Mouse (Mus musculus) adrenal gland (tissue): ENCODE results near the gene Hist1h2bh.
"Not testable (repeated sequence)": the region's sequence is repeated elsewhere in the genome, so short reads cannot be mapped to it uniquely, and the experiment has no call there.

Experiments used
- intact Hi-C: fragments of 180-260 bp; cut with DNase I; formaldehyde crosslinking; loops from one replicate; pipeline ENCODE4 v1.15.1; 2025

Gene Hist1h2bh

GRCm38 (mm10) chr13:23552962-23553361 is 9.8 kb upstream of the Hist1h2bh start, which contains the start of gene Hist1h1d:
Gene Hist1h1d, plus strand, starts transcription at chr13:23553262.
- intact Hi-C loops: no loop called here

GRCm38 (mm10) chr13:23551931-23552914 is 9.0 kb upstream of the Hist1h2bh start:
- intact Hi-C loops: no loop called here

GRCm38 (mm10) chr13:23551146-23551834 is 8.1 kb upstream of the Hist1h2bh start, which contains the start of gene Hist1h4f:
Gene Hist1h4f, minus strand, starts transcription at chr13:23551648.
- intact Hi-C loops: not testable (repeated sequence)

- intact Hi-C loops: no loop called here
Observed at GRCm38 (mm10) chr13:23550761-23551145, 7.6 kb upstream of the Hist1h2bh start.

- intact Hi-C loops: no loop called here
Observed at GRCm38 (mm10) chr13:23546694-23547093, 3.5 kb upstream of the Hist1h2bh start.

- intact Hi-C loops: not testable (repeated sequence)
Observed at GRCm38 (mm10) chr13:23544787-23545120, 1.6 kb upstream of the Hist1h2bh start.

- intact Hi-C loops: no loop called here
Observed at GRCm38 (mm10) chr13:23543965-23544786, 984 bp upstream of the Hist1h2bh start, which contains the start of gene Hist1h3f. Gene Hist1h3f, plus strand, starts transcription at chr13:23544052.

- intact Hi-C loops: not testable (repeated sequence)
Observed at GRCm38 (mm10) chr13:23542225-23542980, 789 bp downstream of the Hist1h2bh start.

- intact Hi-C loops: no loop called here
Observed at GRCm38 (mm10) chr13:23541497-23541896, 1.7 kb downstream of the Hist1h2bh start.

GRCm38 (mm10) chr13:23539821-23540220 is 3.4 kb downstream of the Hist1h2bh start:
- intact Hi-C loops: not testable (repeated sequence)

- intact Hi-C loops: no loop called here
Observed at GRCm38 (mm10) chr13:23538249-23538648, 4.9 kb downstream of the Hist1h2bh start.

- intact Hi-C loops: no loop called here
Observed at GRCm38 (mm10) chr13:23537006-23537710, 6.0 kb downstream of the Hist1h2bh start.

GRCm38 (mm10) chr13:23536076-23536822 is 6.9 kb downstream of the Hist1h2bh start:
- intact Hi-C loops: no loop called here

- intact Hi-C loops: not testable (repeated sequence)
Observed at GRCm38 (mm10) chr13:23535137-23536075, 7.8 kb downstream of the Hist1h2bh start, which contains the start of gene Hist1h3g. Gene Hist1h3g, plus strand, starts transcription at chr13:23535422.

- intact Hi-C loops: no loop called here
Observed at GRCm38 (mm10) chr13:23534368-23535131, 8.6 kb downstream of the Hist1h2bh start.

GRCm38 (mm10) chr13:23533560-23534367 is 9.4 kb downstream of the Hist1h2bh start, which contains the start of gene Hist1h2af:
Gene Hist1h2af, plus strand, starts transcription at chr13:23533906.
- intact Hi-C loops: not testable (repeated sequence)
